Mouse (Mus musculus) layer of hippocampus, adult 9-10 months (tissue): ENCODE data around the gene Pla2g4e.
A peak's percentile ranks its signal among the peaks of the same experiment; 100 is the strongest.

Experiments used
- DNase-seq: peaks from one replicate; pipeline ENCODE4 v3.0.0; 2022; ENCODE audit warnings: low spot score

The Pla2g4e gene

DNA sequence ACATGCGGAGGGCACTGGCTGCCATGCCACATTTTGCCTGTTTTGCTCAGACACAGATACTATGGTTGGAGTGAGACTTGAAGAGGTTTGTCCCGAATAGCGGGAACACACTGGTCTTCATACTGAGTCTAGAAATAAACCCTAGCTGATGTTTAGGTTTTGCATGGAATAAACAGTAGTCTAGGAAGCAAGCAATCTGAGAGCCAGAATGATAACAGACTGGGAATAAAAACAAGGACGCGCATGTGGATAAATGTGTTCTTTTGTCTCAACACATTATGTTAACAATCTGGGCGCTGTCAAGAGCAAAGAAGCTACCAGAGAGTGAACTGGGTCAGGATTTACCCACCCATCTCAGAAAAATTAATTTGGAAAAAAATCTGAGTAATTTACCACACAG lies 122.2 kb downstream of the Pla2g4e start:
- peak; percentile 35 for DNase-seq

DNA sequence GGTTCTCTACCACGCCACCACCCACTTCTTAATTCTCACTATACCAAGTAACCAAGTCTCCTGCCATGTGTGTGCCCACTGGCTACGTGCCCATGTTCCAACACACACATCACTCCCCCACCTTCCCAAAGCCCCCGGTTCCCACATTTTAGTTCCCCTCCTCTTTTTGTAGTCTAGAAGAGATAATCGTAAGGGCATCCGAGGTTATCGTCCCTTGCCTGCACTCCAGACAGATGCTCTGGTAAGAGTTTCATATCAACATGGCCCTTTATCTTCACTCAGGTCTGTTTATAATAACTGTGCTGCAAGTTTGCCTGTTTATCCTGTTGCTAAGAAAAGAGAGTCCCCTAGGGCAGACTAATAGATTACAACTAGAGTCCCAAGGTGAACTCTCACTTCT lies 127.8 kb downstream of the Pla2g4e start:
- DNase-seq: no peak
